Mouse (Mus musculus) right cerebral cortex, adult 18-20 months (tissue): ENCODE data around the gene Cox19.

ENCODE experiments used
- DNase-seq: peaks from one replicate; pipeline ENCODE4 v3.0.0; 2022; ENCODE audit warnings: mixed read lengths

The Cox19 gene

GRCm38 (mm10) chr5:139326986-139327633 lies 24.1 kb downstream of the Cox19 start:
- DNase-seq = no peak

DNA sequence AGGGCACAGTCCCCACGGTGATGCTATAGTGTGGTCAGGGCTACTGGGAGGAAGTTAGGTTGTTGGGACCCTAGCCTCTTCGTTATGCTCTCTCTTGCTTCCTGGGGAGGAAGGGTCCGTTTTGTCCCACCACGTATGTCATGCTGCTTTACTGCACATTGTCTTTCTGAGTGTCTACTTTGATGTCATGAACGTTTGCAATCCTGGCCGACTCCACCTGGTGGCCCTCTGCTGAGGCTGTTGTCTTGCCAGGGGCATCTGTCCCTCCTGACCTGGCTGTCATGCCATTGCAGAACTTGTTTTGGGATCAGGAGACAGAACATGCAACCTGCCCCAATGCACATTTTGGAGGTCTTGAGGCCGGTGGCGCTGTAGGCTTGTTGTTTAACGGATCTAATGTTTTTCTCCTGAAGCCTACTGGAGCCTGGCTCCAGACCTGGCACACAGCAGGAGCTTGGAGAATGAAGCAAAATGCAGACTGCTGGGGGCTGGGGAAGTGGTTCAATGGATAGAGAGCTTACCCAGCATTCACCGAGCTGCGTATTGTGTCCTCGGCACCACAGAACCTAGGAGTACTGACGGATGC lies 25.0 kb downstream of the Cox19 start:
- DNase-seq = no peak

DNA sequence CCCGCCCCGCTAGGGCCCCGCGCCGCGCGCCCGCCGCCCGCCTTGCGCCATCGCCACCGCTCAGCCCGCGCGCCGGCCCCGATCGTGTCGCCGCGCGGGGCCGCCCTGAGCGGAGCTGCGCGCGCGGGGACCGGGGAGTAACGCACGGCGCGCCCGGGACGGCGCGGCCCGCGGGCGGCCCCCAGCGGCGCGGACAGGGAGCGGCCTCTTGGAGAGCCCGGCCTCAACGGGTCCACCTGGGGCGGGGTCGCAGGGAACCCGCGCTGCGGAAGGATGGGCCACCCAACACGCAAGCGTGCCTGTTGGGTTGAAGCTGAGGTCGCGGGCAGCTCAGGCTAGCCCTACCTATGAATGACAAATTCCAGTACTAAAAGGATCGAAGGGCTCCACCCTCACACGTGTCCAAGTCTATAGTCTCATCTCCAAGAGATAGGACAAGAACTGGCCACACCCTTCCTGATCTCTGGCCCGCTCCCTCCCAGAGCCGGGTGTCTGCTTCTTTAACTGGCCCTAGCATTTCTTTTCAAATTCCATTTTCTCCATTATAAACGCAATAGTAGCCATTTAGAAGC lies 25.7 kb downstream of the Cox19 start, which contains the start of gene Adap1:
TSS of gene Adap1 (minus strand) at position 228 of the 572 bp plus-strand sequence.
- DNase-seq = peak; percentile 77

DNA sequence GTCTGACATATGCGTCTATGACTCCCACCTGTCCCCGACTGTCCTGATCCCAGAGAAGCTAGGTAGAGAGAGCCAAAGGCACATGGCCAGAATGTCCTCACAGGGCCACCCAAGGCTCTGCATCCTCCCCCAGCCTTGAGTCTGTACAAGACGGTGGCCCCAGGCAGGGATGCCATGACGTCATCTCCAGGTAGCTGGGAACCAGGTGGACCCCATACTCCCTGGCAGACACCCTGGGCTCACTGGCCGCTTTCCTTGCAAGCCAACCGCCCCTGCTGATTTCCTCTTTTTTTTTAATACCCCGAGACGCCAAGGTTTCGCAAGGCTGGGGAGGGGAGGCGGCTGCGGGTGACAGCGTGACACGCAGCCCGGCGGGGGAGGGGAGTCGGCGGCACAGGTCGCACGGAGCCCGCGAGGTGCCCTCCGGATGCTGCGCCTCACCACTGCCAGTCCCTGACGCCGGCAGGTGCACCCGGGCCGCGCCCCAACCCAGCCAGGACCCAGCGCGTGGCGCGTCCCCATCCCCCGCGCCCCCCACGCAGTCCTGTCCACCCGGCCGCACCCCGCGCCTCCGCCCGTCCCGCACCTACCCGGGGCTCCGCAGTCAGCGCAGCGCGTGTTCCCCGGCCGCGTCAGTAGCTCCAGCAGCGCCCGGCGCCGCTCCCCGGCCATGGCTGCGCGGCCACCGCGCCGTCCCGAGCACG lies 26.4 kb downstream of the Cox19 start:
- DNase-seq = peak; percentile 63

DNA sequence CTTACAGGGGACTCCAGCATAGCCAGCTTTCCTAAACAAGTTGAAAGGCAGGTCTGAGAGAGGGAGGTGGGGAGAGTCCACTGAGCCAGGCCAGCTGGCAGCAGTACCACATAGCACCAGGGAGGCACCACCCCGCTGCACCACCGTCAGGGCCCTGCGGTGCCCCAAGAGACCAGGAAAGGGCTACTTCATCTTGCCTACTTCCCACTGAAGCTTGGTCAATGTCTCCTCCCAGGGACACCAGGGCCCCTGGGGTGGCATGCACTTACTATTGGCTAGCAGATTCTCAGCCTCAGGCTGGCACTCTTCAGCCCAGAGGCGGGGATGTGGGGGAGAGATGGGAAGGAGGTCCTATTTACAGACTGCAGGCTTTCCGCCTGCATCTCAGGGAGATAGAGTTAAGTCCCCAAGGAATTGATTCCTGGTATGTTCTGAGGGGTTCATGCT lies 27.1 kb downstream of the Cox19 start:
- DNase-seq = peak; percentile 71

DNA sequence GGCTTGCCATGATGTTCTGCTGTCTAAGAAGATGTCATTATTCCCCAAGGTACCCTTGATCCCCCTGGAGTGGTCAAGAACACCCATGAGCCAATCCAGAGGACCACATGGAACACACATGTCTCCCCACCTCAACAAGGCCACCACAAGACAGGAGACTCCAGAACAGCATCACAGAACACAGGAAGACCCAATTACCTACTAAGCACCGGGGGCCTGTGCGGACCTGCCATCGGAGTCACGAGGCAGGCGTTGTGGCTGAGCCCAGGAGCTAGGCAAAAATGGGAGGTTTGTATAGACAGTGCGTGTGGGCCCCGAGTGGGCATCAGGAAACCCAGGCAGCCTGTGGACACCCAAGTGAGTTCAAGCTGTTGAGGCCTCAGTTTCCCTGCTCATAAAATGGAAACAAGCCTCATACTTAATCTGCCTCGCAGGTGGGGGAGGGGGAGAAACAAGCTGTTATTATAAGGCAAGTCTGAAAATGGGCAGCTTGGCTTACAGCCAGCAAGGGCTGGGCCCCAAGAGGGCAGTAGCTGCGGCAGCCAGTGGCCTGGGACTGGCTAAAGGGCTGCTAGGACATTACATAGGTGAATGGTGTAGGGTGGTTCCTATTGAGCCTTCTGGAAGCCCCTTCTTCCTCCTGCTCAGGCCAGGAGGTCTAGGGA lies 27.8 kb downstream of the Cox19 start:
- peak; percentile 47 for DNase-seq

DNA sequence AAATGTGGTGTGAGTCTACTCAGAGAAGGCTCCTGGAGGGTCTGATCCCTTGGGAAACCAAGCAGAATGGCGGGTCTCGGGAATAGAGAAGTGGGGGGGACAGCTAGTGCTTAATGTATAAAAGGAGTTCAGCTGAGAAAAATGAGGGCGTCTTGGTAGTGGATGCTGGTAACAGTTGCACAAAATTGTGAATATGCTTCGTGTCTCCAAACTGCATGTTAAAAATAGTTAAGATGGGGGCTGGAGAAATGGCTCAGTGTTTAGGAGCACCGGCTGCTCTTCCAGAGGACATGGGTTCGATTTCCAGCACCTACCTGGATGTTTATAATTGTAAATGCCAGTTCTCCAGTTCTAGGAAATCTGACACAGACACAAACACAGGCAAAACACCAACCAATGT lies 29.9 kb downstream of the Cox19 start:
- DNase-seq = peak; percentile 38

- DNase-seq = no peak
These were observed 30.8 kb downstream of the Cox19 start for GRCm38 (mm10) chr5:139320424-139320823.

DNA sequence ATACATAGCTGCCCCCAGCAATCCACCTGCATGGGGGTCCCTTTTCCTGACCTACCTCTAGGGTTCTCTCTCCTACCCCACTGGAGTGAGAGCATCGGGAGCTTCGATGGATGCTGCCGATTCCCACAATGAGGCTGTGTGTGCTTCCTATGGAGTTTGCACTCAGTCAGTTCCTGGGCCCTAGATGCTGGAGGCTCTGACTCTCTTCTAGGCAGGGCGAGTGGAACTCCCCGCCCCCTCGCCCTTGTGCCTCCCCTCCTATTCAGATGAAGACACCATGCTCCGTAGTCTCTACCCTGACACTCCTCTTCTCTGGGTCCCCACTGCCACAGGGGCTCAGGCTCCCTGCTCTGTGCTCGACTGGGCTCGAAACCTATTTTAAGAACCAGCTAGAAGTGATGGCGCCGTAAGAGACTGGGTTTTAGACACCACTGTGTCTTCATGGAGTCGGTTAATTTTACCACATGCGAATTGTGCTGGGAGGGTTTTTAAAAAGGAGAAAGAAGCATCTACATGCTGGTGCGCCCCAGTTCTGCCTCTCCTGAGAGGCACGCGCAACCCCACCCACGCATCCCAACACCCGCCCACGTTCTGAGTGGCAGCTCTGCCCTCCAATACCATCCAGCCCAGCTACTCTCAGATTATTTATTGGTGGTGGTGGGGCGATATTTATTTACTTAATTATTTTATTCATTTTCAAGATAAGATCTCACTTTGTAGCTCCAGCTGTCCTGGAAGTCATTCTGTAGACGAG lies 33.3 kb downstream of the Cox19 start:
- DNase-seq = peak; percentile 68

- DNase-seq = no peak
These were observed 34.1 kb downstream of the Cox19 start for GRCm38 (mm10) chr5:139316982-139317675.

DNA sequence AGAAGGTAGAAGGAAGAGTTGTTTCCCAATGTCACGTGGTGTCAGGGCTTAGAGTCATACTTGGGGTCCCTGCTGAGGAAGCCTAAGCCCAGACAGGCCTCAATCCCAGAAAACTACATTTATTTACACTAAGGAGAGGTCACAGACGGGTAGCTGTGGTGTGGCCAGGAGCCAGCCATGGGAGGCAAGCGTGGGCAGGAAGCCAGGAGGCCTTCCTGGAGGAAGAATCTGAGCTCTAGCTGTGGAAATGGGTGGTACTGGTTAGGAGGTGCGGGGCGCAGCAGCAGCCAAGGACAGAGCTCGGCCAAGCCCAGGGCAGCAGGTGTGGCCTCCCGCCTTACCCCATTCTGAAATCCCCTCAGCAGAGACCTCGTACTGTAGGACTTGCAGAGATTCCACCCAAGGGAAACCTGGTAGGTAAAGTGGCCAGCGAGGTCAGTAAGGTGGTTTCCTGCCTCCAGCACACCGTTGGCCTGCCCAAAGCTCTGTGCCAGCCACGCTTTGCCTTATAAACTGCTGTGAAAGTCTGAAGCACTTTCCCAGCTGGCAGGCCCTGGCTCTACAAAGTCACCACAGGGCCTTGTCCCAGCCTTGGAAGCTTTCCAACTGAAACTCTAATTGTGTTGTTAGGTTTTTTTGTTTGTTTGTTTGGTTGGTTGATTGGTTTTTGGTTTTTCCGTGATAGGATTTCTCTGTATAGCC lies 36.1 kb downstream of the Cox19 start:
- DNase-seq = no peak

DNA sequence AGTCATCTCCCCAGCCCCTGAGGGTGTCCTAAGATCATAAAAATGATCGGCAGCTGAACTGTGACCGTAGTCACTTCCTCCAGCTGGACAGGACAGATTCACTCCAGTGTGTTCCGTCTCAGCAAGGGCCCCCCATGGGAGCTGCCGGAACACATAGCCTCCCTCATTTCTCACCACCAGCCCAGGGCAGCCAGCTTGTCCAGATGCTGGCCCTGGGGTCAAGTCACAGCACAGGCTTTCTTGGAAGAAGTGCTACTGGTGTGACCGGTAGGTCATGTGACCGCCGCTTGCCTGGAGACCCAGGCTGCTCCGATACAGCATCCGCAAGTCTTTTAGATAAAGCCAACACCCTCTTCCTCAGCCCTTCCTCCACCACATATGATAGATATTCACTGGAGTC lies 37.7 kb downstream of the Cox19 start:
- DNase-seq = no peak

DNA sequence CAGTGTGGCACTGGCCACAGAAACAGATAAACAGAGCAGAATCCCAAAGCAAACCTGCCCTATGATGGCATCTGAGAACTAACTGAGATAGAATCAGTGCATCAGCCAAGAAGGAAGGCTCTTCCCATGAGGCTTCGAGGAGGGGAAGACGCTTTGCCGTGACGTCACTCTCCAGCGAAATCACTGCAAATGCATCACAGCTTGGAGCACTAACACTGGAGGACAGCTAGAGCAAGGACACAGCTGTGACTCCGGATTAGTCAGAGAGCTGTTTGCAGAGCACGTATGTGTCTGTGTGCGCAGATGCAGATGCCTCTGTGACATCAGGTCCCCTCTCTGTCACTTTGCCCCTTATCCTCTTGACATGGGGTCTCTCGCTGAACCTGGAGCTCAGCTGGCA lies 39.4 kb downstream of the Cox19 start:
- peak; percentile 47 for DNase-seq

- no peak for DNase-seq
These were observed 40.7 kb downstream of the Cox19 start for GRCm38 (mm10) chr5:139310477-139310876.

GRCm38 (mm10) chr5:139309946-139310345 lies 41.3 kb downstream of the Cox19 start:
- no peak for DNase-seq

- DNase-seq = no peak
These were observed 47.6 kb downstream of the Cox19 start for GRCm38 (mm10) chr5:139303646-139304061.

- peak; percentile 65 for DNase-seq
These were observed 49.1 kb downstream of the Cox19 start for GRCm38 (mm10) chr5:139302101-139302500.

GRCm38 (mm10) chr5:139297745-139298144 lies 53.5 kb downstream of the Cox19 start:
- DNase-seq = no peak

DNA sequence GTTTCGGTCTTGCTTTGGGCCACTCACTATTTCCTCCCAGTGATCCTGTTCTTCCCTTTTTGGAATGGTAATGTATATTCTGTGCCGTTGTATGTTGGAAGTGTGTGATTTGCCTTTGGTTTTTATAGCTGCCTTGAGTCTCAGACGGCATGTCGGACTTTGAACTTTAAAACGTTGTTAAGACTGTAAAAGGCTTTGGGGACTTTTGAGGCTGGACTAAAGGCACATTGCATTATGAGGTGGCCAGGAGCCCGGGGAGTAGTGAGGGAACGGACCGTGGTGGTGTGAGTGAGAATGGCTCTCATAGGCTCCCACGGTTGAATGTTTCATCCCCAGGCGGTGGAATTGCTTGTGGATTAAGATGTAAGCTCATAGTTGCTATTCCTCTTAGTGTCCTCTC lies 54.1 kb downstream of the Cox19 start:
- no peak for DNase-seq

DNA sequence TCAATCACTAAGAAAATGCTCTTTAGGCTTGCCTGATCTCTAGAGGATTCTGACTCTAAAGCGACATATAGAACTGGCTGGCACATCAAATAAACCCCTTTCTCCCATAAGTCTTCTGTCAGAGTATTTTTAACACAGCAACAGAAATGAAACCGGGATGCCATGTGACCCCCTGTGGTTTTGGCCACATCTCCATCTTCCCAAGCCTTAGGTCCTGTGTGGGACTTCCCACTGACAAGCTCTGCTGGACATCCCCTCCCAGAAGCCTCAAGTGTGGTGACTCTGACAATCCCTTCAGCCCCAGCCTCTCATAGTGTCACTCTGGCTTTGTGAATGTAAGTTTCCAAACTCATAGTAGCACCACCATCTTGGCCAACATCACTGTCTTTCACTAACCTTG lies 57.1 kb downstream of the Cox19 start:
- DNase-seq = no peak
